Mouse (Mus musculus) limb, embryonic 15.5 days (tissue): Measurements from ENCODE around the gene Olfr914. TPM values are rescaled to one million over a fixed set of nuclear protein-coding genes. Genes with fewer than 3 reads are reported as not detected.

Experiments used
- ATAC-seq: fragments of 200-750 bp; cut with Nextera tagmentation; 2 replicates; pipeline ENCODE4 v1.8.0; 2017; ENCODE audit warnings: low read depth, moderate TSS enrichment; ENCODE audit not compliant: insufficient number of reproducible peaks, low FRiP score, low TSS enrichment
- H3K27ac ChIP-seq: fragments of 300-500 bp; sonication (generic); 2 replicates; pipeline ENCODE4 v1.5.1; 2015; ENCODE audit warnings: moderate library complexity, mild to moderate bottlenecking, inconsistent platforms
- H3K27me3 ChIP-seq: fragments of 300-500 bp; sonication (generic); 2 replicates; pipeline ENCODE4 v1.6.1; 2015; ENCODE audit warnings: inconsistent platforms
- H3K36me3 ChIP-seq: fragments of 300-500 bp; sonication (generic); 2 replicates; pipeline ENCODE4 v1.6.1; 2015; ENCODE audit warnings: inconsistent platforms
- H3K4me1 ChIP-seq: fragments of 300-500 bp; sonication (generic); 2 replicates; pipeline ENCODE4 v1.6.1; 2015; ENCODE audit warnings: inconsistent platforms
- H3K4me2 ChIP-seq: fragments of 300-500 bp; sonication (generic); 2 replicates; pipeline ENCODE4 v1.6.1; 2015; ENCODE audit warnings: mild to moderate bottlenecking, inconsistent platforms
- H3K4me3 ChIP-seq: fragments of 300-500 bp; sonication (generic); 2 replicates; pipeline ENCODE4 v1.5.1; 2015; ENCODE audit warnings: mild to moderate bottlenecking, inconsistent platforms
- H3K9ac ChIP-seq: fragments of 300-500 bp; sonication (generic); 2 replicates; pipeline ENCODE4 v1.6.1; 2015; ENCODE audit warnings: inconsistent platforms
- H3K9me3 ChIP-seq: fragments of 300-500 bp; sonication (generic); 2 replicates; pipeline ENCODE4 v1.6.1; 2016; ENCODE audit warnings: inconsistent platforms
- WGBS: fragments of 180-500 bp; shearing (Covaris S2); methylation state at CpG from one replicate; pipeline ENCODE4 v1.1.7; 2015; 5-methylcytosine and 5-hydroxymethylcytosine counted together
- polyA plus RNA-seq: library from polyadenylated mRNA; unstranded; fragments of >200 nt; fragmentation: Nextera tagmentation; extraction: Ambion mirVana; gene quantifications from 2 replicates; pipeline ENCODE4 v1.2.1, GENCODE M21; 2015

Olfr914 gene
- not detected in 2 replicates for polyA plus RNA-seq

- no peak within 1 kb of the TSS for H3K4me3 ChIP-seq
- no peaks in the 10 kb centered on the region for H3K36me3 ChIP-seq
- no peaks in the 10 kb centered on the region for H3K27me3 ChIP-seq
- no peak for ATAC-seq
- no peak within 1 kb of the TSS for H3K9ac ChIP-seq
- no peaks in the 10 kb centered on the region for H3K4me1 ChIP-seq
- WGBS, result 57% methylated on average over 2 of the region's 2 CpGs
- H3K27ac ChIP-seq, result no peak within 1 kb of the TSS
- H3K4me2 ChIP-seq, result no peak within 1 kb of the TSS
- no peaks in the 10 kb centered on the region for H3K9me3 ChIP-seq
These were observed at the start of gene Olfr914 for GRCm38 (mm10) chr9:38604802-38605201. Gene Olfr914, plus strand, starts transcription at chr9:38605102.

- Histone ChIP-seq H3K27ac (no peak within 1 kb of the TSS), H3K36me3 (no peaks in the 10 kb centered on the region), H3K4me1 (no peaks in the 10 kb centered on the region), H3K9ac (no peak within 1 kb of the TSS), H3K9me3 (no peaks in the 10 kb centered on the region), H3K27me3 (no peaks in the 10 kb centered on the region), H3K4me2 (no peak within 1 kb of the TSS), H3K4me3 (no peak within 1 kb of the TSS)
- no peak for ATAC-seq
- 70% methylated on average over 1 of the region's 1 CpGs for WGBS
These were observed 25.0 kb upstream of the Olfr914 start, which contains the start of gene Olfr912 for GRCm38 (mm10) chr9:38579878-38580277. Gene Olfr912, plus strand, starts transcription at chr9:38580178.

GRCm38 (mm10) chr9:38591056-38591455 lies 13.8 kb upstream of the Olfr914 start:
- 50% methylated on average over 1 of the region's 1 CpGs for WGBS
- no peak for ATAC-seq
- no peak overlapping the region for H3K9ac ChIP-seq
- H3K4me3 ChIP-seq, result no peak overlapping the region
- H3K36me3 ChIP-seq, result no peaks in the 10 kb centered on the region
- no peaks in the 10 kb centered on the region for H3K9me3 ChIP-seq
- no peak overlapping the region for H3K27ac ChIP-seq
- H3K27me3 ChIP-seq, result no peaks in the 10 kb centered on the region
- H3K4me2 ChIP-seq, result no peak overlapping the region
- no peaks in the 10 kb centered on the region for H3K4me1 ChIP-seq

GRCm38 (mm10) chr9:38592459-38592858 lies 12.4 kb upstream of the Olfr914 start, which contains the start of gene Olfr913:
Gene Olfr913, plus strand, starts transcription at chr9:38592759.
- WGBS, result 52% methylated on average over 2 of the region's 2 CpGs
- ATAC-seq, result no peak
- Histone ChIP-seq H3K4me1 (no peaks in the 10 kb centered on the region), H3K4me2 (no peak within 1 kb of the TSS), H3K27me3 (no peaks in the 10 kb centered on the region), H3K4me3 (no peak within 1 kb of the TSS), H3K27ac (no peak within 1 kb of the TSS), H3K9ac (no peak within 1 kb of the TSS), H3K9me3 (no peaks in the 10 kb centered on the region), H3K36me3 (no peaks in the 10 kb centered on the region)

- Histone ChIP-seq H3K9me3 (no peaks in the 10 kb centered on the region), H3K36me3 (no peaks in the 10 kb centered on the region), H3K9ac (no peak overlapping the region), H3K4me2 (no peak overlapping the region), H3K4me3 (no peak overlapping the region), H3K27me3 (no peaks in the 10 kb centered on the region), H3K4me1 (no peaks in the 10 kb centered on the region), H3K27ac (no peak overlapping the region)
- 82% methylated on average over 4 of the region's 4 CpGs for WGBS
- no peak for ATAC-seq
These were observed 27.5 kb downstream of the Olfr914 start for GRCm38 (mm10) chr9:38632406-38632805.

GRCm38 (mm10) chr9:38659775-38660174 lies 54.9 kb downstream of the Olfr914 start, which contains the start of gene Olfr916:
Gene Olfr916, minus strand, starts transcription at chr9:38659875.
- H3K4me1 ChIP-seq, result no peaks in the 10 kb centered on the region
- H3K36me3 ChIP-seq, result no peaks in the 10 kb centered on the region
- H3K27me3 ChIP-seq, result no peaks in the 10 kb centered on the region
- H3K4me2 ChIP-seq, result no peak within 1 kb of the TSS
- H3K27ac ChIP-seq, result no peak within 1 kb of the TSS
- no peak within 1 kb of the TSS for H3K9ac ChIP-seq
- WGBS, result 48% methylated on average over 1 of the region's 1 CpGs
- H3K4me3 ChIP-seq, result no peak within 1 kb of the TSS
- no peak for ATAC-seq
- no peaks in the 10 kb centered on the region for H3K9me3 ChIP-seq

Other genes starting within 250 kb of the Olfr914 start
- not detected in 2 replicates for gene Olfr250, start 238.2 kb upstream of the Olfr914 start, polyA plus RNA-seq
- gene Olfr251, start 228.0 kb upstream of the Olfr914 start, polyA plus RNA-seq, result not detected in 2 replicates
- not detected in 2 replicates for gene Olfr147, start 203.4 kb upstream of the Olfr914 start, polyA plus RNA-seq
- not detected in 2 replicates for gene Olfr901, start 175.6 kb upstream of the Olfr914 start, polyA plus RNA-seq
- gene Olfr902, start 157.4 kb upstream of the Olfr914 start, polyA plus RNA-seq, result not detected in 2 replicates
- not detected in 2 replicates for gene Olfr904, start 142.0 kb upstream of the Olfr914 start, polyA plus RNA-seq
- not detected in 2 replicates for gene Olfr905, start 134.0 kb upstream of the Olfr914 start, polyA plus RNA-seq
- gene Olfr906, start 118.0 kb upstream of the Olfr914 start, polyA plus RNA-seq, result not detected in 2 replicates
- gene Olfr907, start 109.3 kb upstream of the Olfr914 start, polyA plus RNA-seq, result not detected in 2 replicates
- not detected in 2 replicates for gene Olfr911-ps1, start 83.5 kb upstream of the Olfr914 start, polyA plus RNA-seq
- not detected in 2 replicates for gene Olfr910, start 67.3 kb upstream of the Olfr914 start, polyA plus RNA-seq
- not detected in 2 replicates for gene Olfr912, start 24.9 kb upstream of the Olfr914 start, polyA plus RNA-seq
- gene Olfr913, start 12.3 kb upstream of the Olfr914 start, polyA plus RNA-seq, result not detected in 2 replicates
- not detected in 2 replicates for gene Olfr916, start 54.8 kb downstream of the Olfr914 start, polyA plus RNA-seq
- not detected in 2 replicates for gene Olfr917, start 60.7 kb downstream of the Olfr914 start, polyA plus RNA-seq
- gene Olfr918, start 69.5 kb downstream of the Olfr914 start, polyA plus RNA-seq, result not detected in 2 replicates
- not detected in 2 replicates for gene Olfr919, start 98.6 kb downstream of the Olfr914 start, polyA plus RNA-seq
- gene Vwa5a, start 113.2 kb downstream of the Olfr914 start, polyA plus RNA-seq, result 29.6 and 31.1 TPM in 2 replicates
- 0.05 TPM in 2 replicates for gene Olfr920, start 147.2 kb downstream of the Olfr914 start, polyA plus RNA-seq
- not detected in 2 replicates for gene Olfr921, start 168.0 kb downstream of the Olfr914 start, polyA plus RNA-seq
- gene Olfr922, start 209.5 kb downstream of the Olfr914 start, polyA plus RNA-seq, result not detected in 2 replicates
- not detected in 2 replicates for gene Olfr923, start 221.4 kb downstream of the Olfr914 start, polyA plus RNA-seq
- gene Olfr924, start 239.3 kb downstream of the Olfr914 start, polyA plus RNA-seq, result not detected in 2 replicates
- not detected in 2 replicates for gene Olfr26, start 250.0 kb downstream of the Olfr914 start, polyA plus RNA-seq